Mouse (Mus musculus): ENCODE results near the gene Abca6. TPM values are rescaled to one million over a fixed set of nuclear protein-coding genes. Genes with fewer than 3 reads are reported as not detected.

The Abca6 gene
- polyA plus RNA-seq, 1 experiment, result 0.04 TPM

- H3K4me1 ChIP-seq (ENCODE audit: control insufficient read depth, insufficient read depth, insufficient read length, low read length), result no peaks in the 10 kb centered on the region
- no peak overlapping the region for H3K27ac ChIP-seq (ENCODE audit: insufficient read depth, low read depth, low read length)
- TF ChIP-seq POLR2A (IDR thresholded peaks at IDR 0.05; ENCODE audit: low read depth, low read length) (no peak), CTCF (IDR thresholded peaks at IDR 0.05; ENCODE audit: extremely low read depth, insufficient read length, insufficient replicate concordance, low read depth, low read length) (no peak)
- no peak overlapping the region for H3K4me3 ChIP-seq (ENCODE audit: low read depth, low read length)
- no peaks in the 10 kb centered on the region for H3K27me3 ChIP-seq (ENCODE audit: control insufficient read depth, insufficient read depth, low read length)
- 73% methylated on average over 6 of the region's 6 CpGs for WGBS
- no peaks in the 10 kb centered on the region for H3K36me3 ChIP-seq (ENCODE audit: control insufficient read depth, insufficient read depth, low read length)
These were observed 94.5 kb downstream of the Abca6 start for GRCm38 (mm10) chr11:110157059-110157458.

GRCm38 (mm10) chr11:110155985-110156384 lies 95.6 kb downstream of the Abca6 start:
- 94% methylated on average over 11 of the region's 11 CpGs for WGBS
- Histone ChIP-seq H3K36me3 (ENCODE audit: control insufficient read depth, insufficient read depth, low read length) (no peaks in the 10 kb centered on the region), H3K4me1 (ENCODE audit: control insufficient read depth, insufficient read depth, insufficient read length, low read length) (no peaks in the 10 kb centered on the region), H3K4me3 (ENCODE audit: low read depth, low read length) (no peak overlapping the region), H3K27me3 (ENCODE audit: control insufficient read depth, insufficient read depth, low read length) (no peaks in the 10 kb centered on the region), H3K27ac (ENCODE audit: insufficient read depth, low read depth, low read length) (no peak overlapping the region)
- TF ChIP-seq POLR2A (IDR thresholded peaks at IDR 0.05; ENCODE audit: low read depth, low read length), result no peak
- TF ChIP-seq CTCF (IDR thresholded peaks at IDR 0.05; ENCODE audit: extremely low read depth, insufficient read length, insufficient replicate concordance, low read depth, low read length), result no peak

- Histone ChIP-seq H3K36me3 (ENCODE audit: control insufficient read depth, insufficient read depth, low read length) (no peaks in the 10 kb centered on the region), H3K27ac (ENCODE audit: insufficient read depth, low read depth, low read length) (no peak overlapping the region), H3K4me3 (ENCODE audit: low read depth, low read length) (no peak overlapping the region), H3K27me3 (ENCODE audit: control insufficient read depth, insufficient read depth, low read length) (no peaks in the 10 kb centered on the region), H3K4me1 (ENCODE audit: control insufficient read depth, insufficient read depth, insufficient read length, low read length) (no peaks in the 10 kb centered on the region)
- WGBS, result 90% methylated on average over 5 of the region's 5 CpGs
- TF ChIP-seq CTCF (IDR thresholded peaks at IDR 0.05; ENCODE audit: extremely low read depth, insufficient read length, insufficient replicate concordance, low read depth, low read length), result no peak
These were observed 103.9 kb downstream of the Abca6 start for GRCm38 (mm10) chr11:110147640-110148039.

- Histone ChIP-seq H3K4me1 (ENCODE audit: control insufficient read depth, insufficient read depth, insufficient read length, low read length) (no peaks in the 10 kb centered on the region), H3K36me3 (ENCODE audit: control insufficient read depth, insufficient read depth, low read length) (no peaks in the 10 kb centered on the region), H3K27me3 (ENCODE audit: control insufficient read depth, insufficient read depth, low read length) (no peaks in the 10 kb centered on the region), H3K4me3 (ENCODE audit: low read depth, low read length) (no peak overlapping the region), H3K27ac (ENCODE audit: insufficient read depth, low read depth, low read length) (no peak overlapping the region)
- no peak for TF ChIP-seq POLR2A (IDR thresholded peaks at IDR 0.05; ENCODE audit: low read depth, low read length)
- no peak for TF ChIP-seq CTCF (IDR thresholded peaks at IDR 0.05; ENCODE audit: extremely low read depth, insufficient read length, insufficient replicate concordance, low read depth, low read length)
- 50% methylated on average over 11 of the region's 11 CpGs for WGBS
These were observed 106.2 kb downstream of the Abca6 start for GRCm38 (mm10) chr11:110145421-110145820.

- no peak overlapping the region for H3K27ac ChIP-seq (ENCODE audit: insufficient read depth, low read depth, low read length)
- no peaks in the 10 kb centered on the region for H3K36me3 ChIP-seq (ENCODE audit: control insufficient read depth, insufficient read depth, low read length)
- 62% methylated on average over 5 of the region's 5 CpGs for WGBS
- H3K4me3 ChIP-seq (ENCODE audit: low read depth, low read length), result no peak overlapping the region
- no peaks in the 10 kb centered on the region for H3K27me3 ChIP-seq (ENCODE audit: control insufficient read depth, insufficient read depth, low read length)
- no peaks in the 10 kb centered on the region for H3K4me1 ChIP-seq (ENCODE audit: control insufficient read depth, insufficient read depth, insufficient read length, low read length)
- no peak for TF ChIP-seq POLR2A (IDR thresholded peaks at IDR 0.05; ENCODE audit: low read depth, low read length)
- TF ChIP-seq CTCF (IDR thresholded peaks at IDR 0.05; ENCODE audit: extremely low read depth, insufficient read length, insufficient replicate concordance, low read depth, low read length), result no peak
These were observed 120.8 kb downstream of the Abca6 start for GRCm38 (mm10) chr11:110130760-110131159.

Other genes starting within 250 kb of the Abca6 start
- 1.4 and 3.0 TPM in 2 replicates for gene Abca8a, start 155.8 kb downstream of the Abca6 start, polyA plus RNA-seq (2012; rRNA removed)
- gene Abca9, start 83.6 kb downstream of the Abca6 start, polyA plus RNA-seq (2012; rRNA removed), result 0.14 TPM in 2 replicates
- gene Abca5, start 85.9 kb upstream of the Abca6 start, polyA plus RNA-seq (2012; rRNA removed), result 0.06 and 0.11 TPM in 2 replicates
- gene Map2k6, start 147.3 kb upstream of the Abca6 start, polyA plus RNA-seq (2012; rRNA removed), result 0.43 and 1.5 TPM in 2 replicates